18 mouse cellular contexts compared by ENCODE assay signal in the genomic region with DNA sequence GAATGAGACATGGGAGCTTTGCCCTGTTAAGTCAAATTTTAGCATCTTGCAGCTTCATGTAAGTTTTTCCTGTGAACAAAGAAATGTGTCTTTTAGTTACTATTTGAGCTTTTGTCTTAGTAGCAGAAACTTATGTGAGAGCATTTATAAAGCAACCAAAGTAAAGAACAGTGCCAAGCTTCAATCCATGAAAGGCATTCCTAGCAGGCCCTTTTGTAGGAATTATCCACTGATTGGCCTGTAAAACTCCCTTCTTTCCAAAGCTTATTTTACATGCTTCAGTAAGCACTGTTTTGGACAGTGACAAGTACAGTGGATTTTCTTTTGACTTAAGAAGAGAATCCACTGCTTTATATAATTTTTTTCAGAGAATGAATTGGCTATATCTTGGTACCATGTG.
"Had no signal": no experiment of that assay in that cellular context is flagged by ENCODE, and none has a peak within 500 bp of the region (broad histone marks: within the 10 kb centered on the region; RNA-seq: fewer than 3 reads in every experiment).

No protein-coding gene starts in this region.

- H3K4me1 ChIP-seq: limb, embryonic 10.5 days; limb, embryonic 13.5 days; lung, embryonic 15.5 days; midbrain, embryonic 10.5 days had no signal

- DNase-seq: kidney, postnatal 25 days; layer of hippocampus, adult 9-11 months; liver; lung, adult 18-20 months; lung, postnatal 10 days; lung, postnatal 36 days; midbrain, embryonic 14.5 days; thymus, adult 18-20 months; thymus, postnatal 36 days had no signal

- ATAC-seq: liver, embryonic 12.5 days had no signal

- H3K9ac ChIP-seq: limb, embryonic 13.5 days; liver, embryonic 12.5 days; liver, embryonic 15.5 days; lung, embryonic 15.5 days had no signal

- H3K9me3 ChIP-seq: limb, embryonic 10.5 days; limb, embryonic 13.5 days; liver, embryonic 12.5 days; liver, embryonic 15.5 days; lung, embryonic 15.5 days; megakaryocyte, embryonic 14.5 days; midbrain, embryonic 10.5 days had no signal

- H3K27ac ChIP-seq: kidney, postnatal 0 days; layer of hippocampus, adult 2 months; limb, embryonic 10.5 days; limb, embryonic 13.5 days; liver, embryonic 12.5 days; liver, embryonic 15.5 days; lung, embryonic 15.5 days; midbrain, embryonic 10.5 days had no signal

- H3K4me2 ChIP-seq: limb, embryonic 13.5 days; liver, embryonic 12.5 days; liver, embryonic 15.5 days; lung, embryonic 15.5 days had no signal

- H3K4me3 ChIP-seq: layer of hippocampus, adult 2 months; limb, embryonic 10.5 days; limb, embryonic 13.5 days; liver, embryonic 12.5 days; liver, embryonic 15.5 days; lung, embryonic 15.5 days; megakaryocyte, embryonic 14.5 days; midbrain, embryonic 10.5 days had no signal

- H3K27me3 ChIP-seq: limb, embryonic 13.5 days; liver, embryonic 12.5 days; liver, embryonic 15.5 days; lung, embryonic 15.5 days; megakaryocyte, embryonic 14.5 days had no signal
